ENCODE assay signal across 23 mouse cellular contexts in the genomic region with DNA sequence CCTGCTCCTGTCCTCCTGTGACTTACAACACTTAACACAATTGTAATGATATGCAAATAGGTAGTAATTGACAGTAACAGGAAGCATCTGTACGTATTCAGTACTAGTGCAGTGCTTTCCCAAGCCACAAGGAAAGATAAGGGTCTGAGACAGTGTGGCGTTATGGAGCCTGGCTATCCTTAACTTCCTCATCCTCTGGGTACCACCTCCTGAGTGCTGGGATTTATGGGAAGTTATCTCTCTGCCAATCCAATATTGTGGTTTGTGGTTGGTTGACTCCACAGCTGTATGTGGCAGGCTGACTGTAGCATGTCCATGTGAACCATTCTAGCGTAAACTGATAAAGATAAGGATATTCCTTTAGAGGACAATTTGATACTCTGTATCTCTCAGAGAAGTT. TPM values are rescaled to one million over a fixed set of nuclear protein-coding genes. Genes with fewer than 3 reads are reported as not detected.
A peak's percentile ranks its signal among the peaks of the same experiment; 100 is the strongest.
DNase-seq lines count a peak whose midpoint lies in the region; ATAC-seq and TF ChIP-seq lines count a peak whose summit lies in the region.
"Had no signal": no experiment of that assay in that cellular context is flagged by ENCODE, and none has a peak within 500 bp of the region (broad histone marks: within the 10 kb centered on the region; RNA-seq: fewer than 3 reads in every experiment).

No protein-coding gene starts in this region.

- WGBS in heart, embryonic 16.5 days: 50% methylated on average over 3 of the region's 3 CpGs
- 62% methylated on average over 3 of the region's 3 CpGs for WGBS in heart, adult 2 months
- 74% methylated on average over 3 of the region's 3 CpGs for WGBS in embryonic facial prominence, embryonic 11.5 days
- 77% methylated on average over 3 of the region's 3 CpGs for WGBS in limb, embryonic 15.5 days
- 24% methylated on average over 3 of the region's 3 CpGs for WGBS in liver, postnatal 0 days (ENCODE audit: insufficient replicate concordance)
- 67% methylated on average over 3 of the region's 3 CpGs for WGBS in lung, postnatal 0 days

- no peak for ATAC-seq in heart, embryonic 16.5 days (replicated peaks; ENCODE audit: extremely low read depth, insufficient read depth, low FRiP score)
- ATAC-seq in embryonic facial prominence, embryonic 11.5 days (replicated peaks; ENCODE audit: insufficient number of reproducible peaks, low FRiP score, low TSS enrichment, low read depth): no peak
- ATAC-seq in limb, embryonic 15.5 days (ENCODE audit: insufficient number of reproducible peaks, low FRiP score, low TSS enrichment, low read depth): no peak
- ATAC-seq in liver, postnatal 0 days: no peak
- no peak for ATAC-seq in lung, postnatal 0 days
- ATAC-seq: forebrain, embryonic 16.5 days; midbrain, embryonic 15.5 days had no signal

- TF ChIP-seq EP300 in heart, adult 2 months (IDR thresholded peaks at IDR 0.05; ENCODE audit: insufficient read depth, low read depth, low read length): no peak
- TF ChIP-seq EP300 in MEL (IDR thresholded peaks at IDR 0.05; ENCODE audit: low read depth in 1 of 2, low read length in 2 of 2): peak; percentile 28 to 32; a peak in 3 of 4 replicates
- TF ChIP-seq EP300 in liver, postnatal 0 days (IDR thresholded peaks at IDR 0.05; ENCODE audit: low read depth): no peak
- no peak for TF ChIP-seq EP300 in lung, postnatal 0 days (IDR thresholded peaks at IDR 0.05)

- peak overlapping the region; percentile 71; the same call in 1 of the 2 replicates for H3K27ac ChIP-seq in heart, embryonic 16.5 days (ENCODE audit: low read length)
- no peak overlapping the region for H3K27ac ChIP-seq in heart, adult 2 months
- H3K27ac ChIP-seq in MEL (ENCODE audit: control insufficient read depth, low read depth, low read length): no peak overlapping the region
- no peak overlapping the region for H3K27ac ChIP-seq in embryonic facial prominence, embryonic 11.5 days (replicated peaks; ENCODE audit: low read depth, low read length)
- H3K27ac ChIP-seq in limb, embryonic 15.5 days: 0 out of 2 replicates have a peak overlapping the region, but pooled peaks have one; percentile 27
- H3K27ac ChIP-seq in liver, postnatal 0 days (ENCODE audit: low read depth): no peak overlapping the region
- H3K27ac ChIP-seq in lung, postnatal 0 days (ENCODE audit: low read length): no peak overlapping the region
- H3K27ac ChIP-seq: hindbrain, embryonic 10.5 days; liver, embryonic 15.5 days; midbrain, embryonic 15.5 days; neural tube, embryonic 15.5 days had no signal

- no peak overlapping the region for H3K4me2 ChIP-seq in heart, embryonic 16.5 days (ENCODE audit: low read depth, low read length)
- H3K4me2 ChIP-seq in embryonic facial prominence, embryonic 11.5 days (ENCODE audit: low read depth, low read length): 0 out of 2 replicates have a peak overlapping the region, but pooled peaks have one; percentile 22
- no peak overlapping the region for H3K4me2 ChIP-seq in limb, embryonic 15.5 days
- H3K4me2 ChIP-seq in liver, postnatal 0 days (ENCODE audit: low read depth, low read length): no peak overlapping the region
- no peak overlapping the region for H3K4me2 ChIP-seq in lung, postnatal 0 days (replicated peaks; ENCODE audit: low read depth, low read length)
- H3K4me2 ChIP-seq: liver, embryonic 15.5 days; midbrain, embryonic 15.5 days; neural tube, embryonic 15.5 days had no signal

- no peak overlapping the region; the same call in 1 of the 2 replicates for H3K9ac ChIP-seq in heart, embryonic 16.5 days (ENCODE audit: low read length)
- no peak overlapping the region for H3K9ac ChIP-seq in heart, adult 2 months (ENCODE audit: low read depth, low read length)
- H3K9ac ChIP-seq in MEL (ENCODE audit: control insufficient read depth, low read depth, low read length, poor library complexity, severe bottlenecking): no peak overlapping the region
- no peak overlapping the region for H3K9ac ChIP-seq in embryonic facial prominence, embryonic 11.5 days (replicated peaks; ENCODE audit: low read length)
- H3K9ac ChIP-seq in limb, embryonic 15.5 days: no peak overlapping the region
- no peak overlapping the region for H3K9ac ChIP-seq in liver, postnatal 0 days (replicated peaks)
- no peak overlapping the region for H3K9ac ChIP-seq in lung, postnatal 0 days (replicated peaks; ENCODE audit: low read depth)
- H3K9ac ChIP-seq: liver, embryonic 15.5 days; midbrain, embryonic 15.5 days; neural tube, embryonic 15.5 days had no signal

- no peaks in the 10 kb centered on the region for H3K36me3 ChIP-seq in heart, embryonic 16.5 days (ENCODE audit: control insufficient read depth, insufficient read depth)
- H3K36me3 ChIP-seq in heart, adult 2 months (ENCODE audit: control insufficient read depth, insufficient read depth, low read length): peaks cover 2% of the 10 kb centered on the region; the same call in 1 of the 2 replicates
- no peaks in the 10 kb centered on the region for H3K36me3 ChIP-seq in MEL (ENCODE audit: control insufficient read depth in 1 of 2, insufficient read depth in 2 of 2, low read length in 2 of 2)
- H3K36me3 ChIP-seq in embryonic facial prominence, embryonic 11.5 days (replicated peaks; ENCODE audit: control insufficient read depth, insufficient read depth, low read depth, low read length): no peaks in the 10 kb centered on the region
- H3K36me3 ChIP-seq in limb, embryonic 15.5 days: no peaks in the 10 kb centered on the region
- no peaks in the 10 kb centered on the region for H3K36me3 ChIP-seq in liver, postnatal 0 days (replicated peaks; ENCODE audit: insufficient read depth, low read length)
- H3K36me3 ChIP-seq in lung, postnatal 0 days (ENCODE audit: insufficient read depth, low read length): no peaks in the 10 kb centered on the region
- H3K36me3 ChIP-seq: hindbrain, embryonic 10.5 days; liver, embryonic 15.5 days; midbrain, embryonic 15.5 days; neural tube, embryonic 15.5 days had no signal

- TF ChIP-seq RAD21 in MEL (IDR thresholded peaks at IDR 0.05; ENCODE audit: low read depth, low read length): no peak

- DNase-seq in heart, adult 2 months: no peak
- peak; percentile 62 for DNase-seq in MEL (ENCODE audit: low read depth, low spot score)
- DNase-seq in embryonic facial prominence, embryonic 11.5 days (ENCODE audit: low spot score): no peak
- no peak for DNase-seq in liver, postnatal 0 days
- no peak for DNase-seq in lung, postnatal 0 days (ENCODE audit: low spot score)
- DNase-seq: adrenal gland, postnatal 36 days; cerebellum, adult 11-12 months; cerebellum, postnatal 36 days; gastrocnemius, postnatal 36 days; kidney, adult 2 months; kidney, postnatal 4 days; lung, postnatal 10 days; right cerebral cortex, postnatal 14 days; spleen, adult 18-20 months; thymus, postnatal 36 days had no signal

- no peak for TF ChIP-seq POLR2A in heart, adult 2 months (IDR thresholded peaks at IDR 0.05; ENCODE audit: insufficient read depth, low read depth, low read length)
- no peak for TF ChIP-seq POLR2A in MEL (IDR thresholded peaks at IDR 0.05; ENCODE audit: control insufficient read depth in 1 of 2, insufficient read depth in 1 of 2, low read depth in 1 of 2, low read length in 2 of 2, poor library complexity in 1 of 2)

- H3K4me1 ChIP-seq in heart, embryonic 16.5 days (ENCODE audit: control insufficient read depth, insufficient read depth, low read length): peaks cover 50% of the 10 kb centered on the region
- peaks cover 21% of the 10 kb centered on the region for H3K4me1 ChIP-seq in heart, adult 2 months (ENCODE audit: control insufficient read depth, insufficient read depth, low read length)
- no peaks in the 10 kb centered on the region for H3K4me1 ChIP-seq in MEL (ENCODE audit: control insufficient read depth in 1 of 2, insufficient read depth in 2 of 2, low read length in 2 of 2)
- peaks cover 2% of the 10 kb centered on the region; the same call in 1 of the 2 replicates for H3K4me1 ChIP-seq in embryonic facial prominence, embryonic 11.5 days (ENCODE audit: control insufficient read depth, insufficient read depth, low read length)
- H3K4me1 ChIP-seq in limb, embryonic 15.5 days: peaks cover 45% of the 10 kb centered on the region
- no peaks in the 10 kb centered on the region for H3K4me1 ChIP-seq in liver, postnatal 0 days (ENCODE audit: insufficient read depth)
- H3K4me1 ChIP-seq in lung, postnatal 0 days (ENCODE audit: insufficient read depth, low read depth, low read length): peaks cover 12% of the 10 kb centered on the region

- no peak overlapping the region for H3K4me3 ChIP-seq in heart, embryonic 16.5 days (ENCODE audit: low read length)
- H3K4me3 ChIP-seq in heart, adult 2 months: no peak overlapping the region
- H3K4me3 ChIP-seq in MEL (ENCODE audit: control insufficient read depth in 1 of 2, insufficient read depth in 1 of 2, low read depth in 2 of 2, low read length in 2 of 2): no peak overlapping the region
- no peak overlapping the region for H3K4me3 ChIP-seq in embryonic facial prominence, embryonic 11.5 days (ENCODE audit: low read depth, low read length)
- no peak overlapping the region for H3K4me3 ChIP-seq in limb, embryonic 15.5 days
- H3K4me3 ChIP-seq in liver, postnatal 0 days (ENCODE audit: low read depth, low read length): no peak overlapping the region
- H3K4me3 ChIP-seq in lung, postnatal 0 days (ENCODE audit: low read depth, low read length): no peak overlapping the region
- H3K4me3 ChIP-seq: hindbrain, embryonic 10.5 days; liver, embryonic 15.5 days; megakaryocyte, embryonic 14.5 days; midbrain, embryonic 15.5 days; neural tube, embryonic 15.5 days had no signal

- TF ChIP-seq CTCF in heart, adult 2 months (IDR thresholded peaks at IDR 0.05): no peak
- no peak for TF ChIP-seq CTCF in MEL (IDR thresholded peaks at IDR 0.05 in 2 of 3, conservative IDR thresholded peaks at IDR 0.05 in 1 of 3; ENCODE audit: control insufficient read depth in 1 of 3, insufficient read depth in 1 of 3, low read depth in 2 of 3, low read length in 3 of 3, poor library complexity in 1 of 3, severe bottlenecking in 1 of 3)
- TF ChIP-seq CTCF in liver, postnatal 0 days (IDR thresholded peaks at IDR 0.05; ENCODE audit: low read depth): no peak
- TF ChIP-seq CTCF in lung, postnatal 0 days (IDR thresholded peaks at IDR 0.05): no peak

- no peaks in the 10 kb centered on the region for H3K27me3 ChIP-seq in heart, embryonic 16.5 days (ENCODE audit: control insufficient read depth, insufficient read depth, low read length)
- H3K27me3 ChIP-seq in heart, adult 2 months (ENCODE audit: control insufficient read depth, insufficient read depth, low read length): no peaks in the 10 kb centered on the region
- no peaks in the 10 kb centered on the region; a peak in 1 of 4 replicates for H3K27me3 ChIP-seq in MEL (ENCODE audit: control insufficient read depth in 1 of 2, insufficient read depth in 2 of 2, low read length in 2 of 2)
- H3K27me3 ChIP-seq in embryonic facial prominence, embryonic 11.5 days (ENCODE audit: control insufficient read depth, insufficient read depth, low read length): no peaks in the 10 kb centered on the region
- H3K27me3 ChIP-seq in limb, embryonic 15.5 days: no peaks in the 10 kb centered on the region
- H3K27me3 ChIP-seq in liver, postnatal 0 days (ENCODE audit: insufficient read depth, low read length): no peaks in the 10 kb centered on the region
- H3K27me3 ChIP-seq in lung, postnatal 0 days (replicated peaks; ENCODE audit: insufficient read depth, low read length): no peaks in the 10 kb centered on the region
- H3K27me3 ChIP-seq: midbrain, embryonic 15.5 days; neural tube, embryonic 15.5 days had no signal

- no peaks in the 10 kb centered on the region for H3K79me2 ChIP-seq in heart, adult 2 months (replicated peaks; ENCODE audit: control insufficient read depth, insufficient read depth, low read length)
- no peaks in the 10 kb centered on the region for H3K79me2 ChIP-seq in MEL (ENCODE audit: control insufficient read depth, insufficient read depth, low read length, poor library complexity)

- no peaks in the 10 kb centered on the region for H3K9me3 ChIP-seq in heart, embryonic 16.5 days (replicated peaks; ENCODE audit: control insufficient read depth, low read length)
- H3K9me3 ChIP-seq in MEL (replicated peaks; ENCODE audit: insufficient read depth, low read length): no peaks in the 10 kb centered on the region
- H3K9me3 ChIP-seq in embryonic facial prominence, embryonic 11.5 days (replicated peaks; ENCODE audit: control insufficient read depth, low read length): no peaks in the 10 kb centered on the region
- H3K9me3 ChIP-seq in limb, embryonic 15.5 days: no peaks in the 10 kb centered on the region
- no peaks in the 10 kb centered on the region for H3K9me3 ChIP-seq in liver, postnatal 0 days (ENCODE audit: low read length)
- H3K9me3 ChIP-seq in lung, postnatal 0 days (ENCODE audit: low read length): no peaks in the 10 kb centered on the region
- H3K9me3 ChIP-seq: hindbrain, embryonic 10.5 days; liver, embryonic 15.5 days; midbrain, embryonic 15.5 days; neural tube, embryonic 15.5 days had no signal

- intact Hi-C loops in heart, adult 2 months (cut with DNase I): loop anchor here (2.0 kb wide), 1 partner anchor 22 kb away; no protein-coding TSS in a partner anchor

RNA-seq across cellular contexts. Expression of a gene that starts 3.7 kb away (rescaled TPM):
- polyA plus RNA-seq in heart, embryonic 16.5 days (2015; fragmentation: Nextera tagmentation; extraction: Ambion mirVana): 0.11 and 0.30 TPM in 2 replicates
- under 1 TPM; 0.47 to 0.89 TPM for total RNA-seq in heart, adult 2 months (2021)
- 3.3 and 8.0 TPM in 2 replicates for polyA plus RNA-seq in heart, adult 2 months (2012; rRNA removed)
- not detected in 2 replicates for total RNA-seq in MEL (2012; rRNA removed)
- not detected for polyA plus RNA-seq in MEL (2012; ENCODE audit: insufficient read depth in 1 of 2, insufficient read length in 2 of 2, low read depth in 1 of 2, low replicate concordance in 2 of 2, missing spikeins in 1 of 2)
- 0.08 TPM in 1 of 2 replicates, not detected in the other for polyA plus RNA-seq in embryonic facial prominence, embryonic 11.5 days (2014; fragmentation: Nextera tagmentation; extraction: Ambion mirVana)
- polyA plus RNA-seq in limb, embryonic 15.5 days (2015; fragmentation: Nextera tagmentation; extraction: Ambion mirVana): 0.15 and 0.17 TPM in 2 replicates
- polyA plus RNA-seq in liver, postnatal 0 days (2015; fragmentation: Nextera tagmentation; extraction: Ambion mirVana): not detected in 2 replicates
- polyA plus RNA-seq in lung, postnatal 0 days (2015; fragmentation: Nextera tagmentation; extraction: Ambion mirVana): 0.10 TPM in 1 of 2 replicates, not detected in the other
- polyA plus RNA-seq: forebrain, embryonic 16.5 days; hindbrain, embryonic 10.5 days; neural tube, embryonic 15.5 days had no signal

RNA-seq across cellular contexts. Expression of a gene that starts 9.7 kb away (rescaled TPM):
- polyA plus RNA-seq in heart, embryonic 16.5 days (2015; fragmentation: Nextera tagmentation; extraction: Ambion mirVana): 977 and 1,096 TPM in 2 replicates
- over 10,000 TPM; 17,740 to 20,311 TPM for total RNA-seq in heart, adult 2 months (2021)
- 16,399 and 21,043 TPM in 2 replicates for polyA plus RNA-seq in heart, adult 2 months (2012; rRNA removed)
- total RNA-seq in MEL (2012; rRNA removed): not detected in 2 replicates
- polyA plus RNA-seq in MEL (2012; ENCODE audit: insufficient read depth in 1 of 2, insufficient read length in 2 of 2, low read depth in 1 of 2, low replicate concordance in 2 of 2, missing spikeins in 1 of 2): not detected
- 0.49 and 0.82 TPM in 2 replicates for polyA plus RNA-seq in embryonic facial prominence, embryonic 11.5 days (2014; fragmentation: Nextera tagmentation; extraction: Ambion mirVana)
- polyA plus RNA-seq in limb, embryonic 15.5 days (2015; fragmentation: Nextera tagmentation; extraction: Ambion mirVana): 11.6 and 13.7 TPM in 2 replicates
- polyA plus RNA-seq in liver, postnatal 0 days (2015; fragmentation: Nextera tagmentation; extraction: Ambion mirVana): 0.15 and 6.6 TPM in 2 replicates
- 0.84 and 1.1 TPM in 2 replicates for polyA plus RNA-seq in lung, postnatal 0 days (2015; fragmentation: Nextera tagmentation; extraction: Ambion mirVana)
- polyA plus RNA-seq: forebrain, embryonic 16.5 days had no signal

Comparison
In these comparisons a context has a peak if more than half of its experiments do, and no peak if none do; other contexts are left out.
1. H3K27ac ChIP-seq: peak in heart, embryonic 16.5 days (single experiment) and limb, embryonic 15.5 days (single experiment); none in heart, adult 2 months (single experiment), MEL (single experiment), embryonic facial prominence, embryonic 11.5 days (single experiment), liver, postnatal 0 days (single experiment) and lung, postnatal 0 days (single experiment).
2. RNA of a gene that starts 9.7 kb away (polyA plus RNA-seq): 16,399 to 21,043 TPM in heart, adult 2 months and 977 to 1,096 TPM in heart, embryonic 16.5 days; 11.6 to 13.7 TPM in limb, embryonic 15.5 days, 0.84 to 1.1 TPM in lung, postnatal 0 days, 0.49 to 0.82 TPM in embryonic facial prominence, embryonic 11.5 days, 0.15 to 6.6 TPM in liver, postnatal 0 days and not detected in MEL; every median in the first group is over 10 times any median in the second.